Mouse (Mus musculus) cerebral cortex, adult 2 months (tissue): Measurements from ENCODE around the gene Gm11020.

Source experiments
- WGBS: fragments of 180-500 bp; shearing (Covaris S2); methylation state at CpG from one replicate; pipeline ENCODE4 v1.1.7; 2018; 5-methylcytosine and 5-hydroxymethylcytosine counted together

Gene Gm11020

DNA sequence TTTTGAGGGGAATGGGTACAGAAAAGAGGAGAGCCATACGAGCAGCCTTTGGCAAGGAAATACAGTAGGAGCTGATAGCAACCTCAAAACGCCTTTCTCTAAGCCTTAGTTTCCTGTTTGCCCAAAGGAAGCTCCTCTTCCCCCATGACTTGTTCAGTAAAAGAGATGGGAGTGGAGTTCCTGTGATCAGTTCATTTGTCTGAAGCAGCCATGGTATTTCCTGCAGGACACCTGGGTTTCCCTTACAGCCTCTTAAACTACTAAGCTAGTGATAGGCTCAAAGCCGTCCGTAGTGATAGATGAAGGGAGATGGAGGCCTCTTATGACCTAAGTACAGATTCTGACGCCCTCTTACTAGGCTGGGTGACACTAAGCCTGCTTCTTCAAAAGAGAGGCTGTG is 21.1 kb downstream of the Gm11020 start:
- WGBS, result 83% methylated on average over 5 of the region's 5 CpGs

DNA sequence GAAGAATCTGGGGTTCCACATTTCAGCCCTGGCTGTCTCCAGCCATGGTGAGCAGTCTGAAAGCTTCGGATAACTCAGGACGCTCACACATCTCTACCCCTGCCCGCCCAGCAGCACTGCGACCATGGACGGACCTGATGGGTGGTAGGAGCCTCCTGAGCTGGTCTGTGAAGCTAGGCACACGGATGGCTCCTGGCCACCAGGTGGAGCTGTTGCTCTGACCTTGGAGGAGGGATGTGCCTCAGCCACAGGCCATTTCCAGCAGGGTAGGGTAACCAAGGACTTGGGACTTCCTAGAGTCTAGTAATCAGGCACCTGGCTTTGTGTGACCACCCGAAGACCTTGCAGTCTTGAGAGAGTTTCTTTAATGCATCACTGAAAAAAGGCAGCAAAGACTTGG is 22.6 kb downstream of the Gm11020 start:
- 21% methylated on average over 7 of the region's 7 CpGs for WGBS

DNA sequence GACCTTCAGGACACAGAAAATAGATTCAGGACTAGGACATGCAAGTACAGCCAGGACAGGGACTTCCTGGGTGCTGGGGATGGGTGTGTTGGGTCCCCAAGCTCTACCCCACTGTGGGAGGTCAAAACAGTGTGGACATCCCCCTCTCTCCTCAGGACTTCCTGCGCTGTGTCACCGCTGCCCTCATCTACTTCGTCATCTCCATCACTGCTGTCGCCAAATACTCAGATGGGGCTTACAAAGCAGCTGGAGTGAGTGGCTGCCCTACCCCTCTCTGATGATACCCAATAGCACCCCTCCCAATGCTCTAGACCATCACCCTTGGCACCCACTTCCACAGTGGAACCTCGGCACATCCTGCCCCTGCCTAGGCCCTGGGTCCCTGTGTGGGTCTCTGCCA is 23.3 kb downstream of the Gm11020 start:
- 92% methylated on average over 5 of the region's 5 CpGs for WGBS

DNA sequence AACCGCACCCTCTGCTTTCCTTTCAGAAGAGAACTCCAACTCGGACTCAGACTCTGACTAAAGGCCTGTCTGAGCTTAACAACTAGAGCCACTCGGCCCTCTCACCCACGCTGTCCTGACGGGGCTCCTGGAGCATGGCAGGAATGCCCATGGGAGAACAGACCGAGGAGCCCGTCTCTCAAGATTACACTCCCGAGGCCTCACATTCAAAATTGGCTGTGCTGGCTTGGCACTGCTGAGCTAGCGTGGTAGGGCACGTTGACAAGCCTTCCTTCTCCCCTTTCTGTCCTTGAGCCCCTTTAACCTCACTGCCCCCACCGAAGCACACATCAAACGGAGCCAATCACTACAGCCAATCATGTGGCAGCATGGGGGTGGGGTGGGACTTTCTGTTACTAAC is 25.3 kb downstream of the Gm11020 start:
- 73% methylated on average over 12 of the region's 12 CpGs for WGBS

DNA sequence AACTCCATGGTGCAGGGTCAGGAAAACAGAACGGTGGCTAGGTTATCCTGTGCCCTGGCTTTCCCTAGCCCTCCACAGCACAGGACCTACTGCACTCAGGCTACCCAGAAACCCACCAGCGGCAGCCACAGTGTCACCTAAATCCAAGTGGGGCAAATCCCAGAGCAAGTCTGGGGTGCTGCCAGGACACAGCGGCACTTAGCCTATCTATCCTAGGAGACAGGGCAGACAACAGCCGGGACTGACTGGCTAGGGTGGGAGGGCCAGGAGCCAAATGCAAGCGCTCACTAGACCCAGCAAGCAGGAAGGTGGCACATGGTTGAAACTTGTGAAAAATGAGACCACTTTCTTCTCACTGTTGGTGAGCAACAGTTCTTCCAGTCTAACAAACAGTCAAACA is 27.6 kb downstream of the Gm11020 start:
- WGBS, result 62% methylated on average over 5 of the region's 5 CpGs

DNA sequence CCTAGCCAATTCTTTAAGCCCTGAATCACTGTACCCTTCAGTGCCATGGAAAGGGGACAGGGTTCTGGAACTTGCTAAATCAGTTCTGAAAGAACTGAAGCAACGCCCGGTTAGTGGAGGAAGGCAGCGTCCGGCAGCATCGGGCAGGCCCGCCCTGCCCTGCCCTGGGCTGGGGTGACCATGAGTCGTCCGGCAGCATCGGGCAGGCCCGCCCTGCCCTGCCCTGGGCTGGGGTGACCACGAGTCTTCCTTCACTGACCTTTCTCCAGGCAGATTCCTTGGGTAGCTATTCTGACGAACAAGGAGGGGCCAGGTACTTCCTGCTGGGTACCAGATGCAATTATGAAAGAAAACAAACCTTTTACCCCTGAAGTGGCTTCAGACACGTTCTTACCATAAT is 28.7 kb downstream of the Gm11020 start:
- WGBS, result 82% methylated on average over 13 of the region's 13 CpGs

DNA sequence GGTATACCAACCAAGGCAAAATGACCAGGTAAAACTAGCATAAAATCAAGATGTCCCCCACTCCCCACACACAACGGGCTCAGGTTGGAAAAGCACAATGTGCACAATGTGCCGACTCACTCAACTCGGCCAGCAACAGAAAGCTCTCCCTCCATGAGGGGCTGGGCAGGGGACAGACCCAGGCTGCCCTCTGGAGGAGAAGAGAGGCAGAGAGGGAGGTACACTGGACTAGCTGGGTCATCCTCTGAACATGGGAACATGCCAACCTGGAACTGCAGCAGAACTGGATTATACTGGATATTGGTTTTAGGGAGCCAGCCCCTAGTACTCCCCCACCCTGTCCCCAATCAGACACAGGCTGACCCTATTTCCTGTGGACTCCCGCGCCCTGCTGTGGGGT is 31.8 kb downstream of the Gm11020 start:
- WGBS, result 50% methylated on average over 5 of the region's 5 CpGs

DNA sequence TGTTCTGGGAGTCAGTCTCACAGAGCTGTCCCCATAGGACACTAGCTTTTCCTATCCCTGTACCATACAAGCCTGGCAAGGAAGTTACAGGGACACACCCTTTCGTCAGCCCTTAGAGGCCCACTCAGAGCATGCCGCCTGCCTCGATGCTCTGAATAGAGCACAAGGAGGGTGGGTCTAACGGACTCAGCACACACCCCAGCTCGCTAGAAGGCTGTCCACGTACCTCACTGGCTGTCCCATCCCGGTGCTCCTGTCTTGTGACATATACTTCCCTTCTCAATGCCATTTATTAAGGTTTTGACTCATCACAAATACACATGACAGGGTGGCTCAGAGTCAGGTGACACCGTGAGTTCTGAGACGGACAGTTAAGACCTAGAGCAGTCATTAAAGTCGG is 33.1 kb downstream of the Gm11020 start:
- WGBS, result 89% methylated on average over 10 of the region's 10 CpGs

DNA sequence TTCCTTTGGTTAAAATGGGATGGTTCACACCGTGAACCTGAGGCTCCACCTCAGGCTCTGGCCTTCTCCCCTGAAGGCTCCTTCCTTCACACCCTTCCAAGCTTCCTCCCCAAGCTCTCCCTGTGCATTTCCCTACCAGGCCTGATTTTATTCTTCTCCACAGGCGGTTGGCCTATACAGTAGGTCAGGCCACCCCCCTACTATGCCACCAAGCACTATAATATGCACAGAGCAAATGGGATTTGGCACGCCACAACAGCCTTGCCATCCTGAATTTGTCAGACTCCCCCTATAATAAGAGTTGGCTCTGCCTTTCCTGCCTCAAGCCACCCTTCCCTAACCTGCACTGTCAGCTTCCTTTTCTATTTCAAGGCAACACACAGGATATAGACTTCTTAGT is 37.3 kb downstream of the Gm11020 start:
- 75% methylated on average over 3 of the region's 3 CpGs for WGBS

DNA sequence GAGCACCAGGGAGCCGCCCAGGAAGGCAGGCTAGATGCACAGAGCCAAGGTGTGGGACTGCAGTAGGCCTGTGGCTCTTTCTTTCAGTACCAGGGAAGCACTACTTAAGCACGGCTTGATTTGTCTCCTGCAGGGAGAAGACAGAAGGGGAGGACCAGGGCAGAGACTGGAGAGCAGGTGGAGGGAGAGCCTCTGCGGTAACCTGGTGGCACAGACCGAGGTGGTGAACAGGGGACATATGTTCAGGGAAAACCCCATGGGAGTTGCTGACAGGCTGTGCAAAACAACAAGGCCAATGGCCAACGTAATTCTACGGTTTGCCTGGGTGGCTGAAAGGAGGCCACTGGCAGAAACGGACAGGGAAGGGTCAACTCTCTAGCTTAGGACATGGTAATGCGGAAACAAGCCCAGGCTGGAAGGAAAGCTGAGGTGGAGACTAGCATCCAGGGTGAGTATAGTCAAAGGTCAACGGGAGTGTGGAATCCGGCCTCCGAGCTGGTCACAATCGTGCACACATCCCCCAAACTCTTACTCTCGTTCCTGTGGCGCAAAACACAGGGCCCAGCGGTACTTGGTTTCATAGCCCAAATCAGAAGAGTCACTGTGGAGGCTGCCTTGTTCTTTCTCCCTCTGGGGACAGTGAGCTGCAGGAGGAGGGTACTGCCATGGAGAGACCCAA is 38.5 kb downstream of the Gm11020 start:
- 70% methylated on average over 15 of the region's 15 CpGs for WGBS

DNA sequence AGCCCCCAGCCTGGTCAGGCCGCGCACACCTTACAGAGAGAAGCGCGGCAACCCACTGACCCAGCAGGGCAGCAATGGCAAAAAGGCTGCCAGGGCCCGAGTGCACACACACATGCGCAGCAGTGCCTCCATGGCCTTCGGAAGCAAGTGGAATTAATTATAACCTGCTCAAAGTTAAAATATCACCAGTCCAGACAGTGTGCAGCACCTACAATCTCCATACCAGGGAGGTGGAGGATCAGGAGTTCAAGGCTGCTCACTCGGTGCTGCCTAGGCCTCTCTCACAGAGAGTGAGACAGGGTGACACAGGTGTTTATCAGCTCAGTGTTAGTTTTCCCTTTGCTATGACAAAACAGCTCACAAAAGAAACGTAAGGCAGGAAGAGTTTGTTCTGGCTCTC is 44.3 kb downstream of the Gm11020 start:
- WGBS, result 89% methylated on average over 9 of the region's 9 CpGs

DNA sequence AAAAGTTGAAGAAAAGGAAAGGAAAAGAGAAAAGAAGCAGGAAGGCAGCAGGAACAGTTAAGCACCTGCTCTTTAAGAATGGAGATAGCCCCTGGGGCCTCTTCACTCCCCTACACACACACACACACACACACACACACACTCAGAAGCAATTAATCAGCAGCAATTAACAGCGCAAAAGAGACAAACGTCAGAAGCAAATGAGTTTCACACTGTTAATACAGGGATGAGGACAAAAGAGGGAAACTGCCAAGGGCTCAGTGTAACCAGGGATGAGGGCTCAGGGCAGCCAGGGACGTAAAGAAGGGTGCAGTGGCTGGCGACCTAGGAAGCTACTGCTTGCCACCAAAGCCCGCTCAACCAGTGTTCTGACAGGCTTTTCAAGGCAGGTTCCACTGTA is 46.0 kb downstream of the Gm11020 start:
- WGBS, result 64% methylated on average over 5 of the region's 5 CpGs

DNA sequence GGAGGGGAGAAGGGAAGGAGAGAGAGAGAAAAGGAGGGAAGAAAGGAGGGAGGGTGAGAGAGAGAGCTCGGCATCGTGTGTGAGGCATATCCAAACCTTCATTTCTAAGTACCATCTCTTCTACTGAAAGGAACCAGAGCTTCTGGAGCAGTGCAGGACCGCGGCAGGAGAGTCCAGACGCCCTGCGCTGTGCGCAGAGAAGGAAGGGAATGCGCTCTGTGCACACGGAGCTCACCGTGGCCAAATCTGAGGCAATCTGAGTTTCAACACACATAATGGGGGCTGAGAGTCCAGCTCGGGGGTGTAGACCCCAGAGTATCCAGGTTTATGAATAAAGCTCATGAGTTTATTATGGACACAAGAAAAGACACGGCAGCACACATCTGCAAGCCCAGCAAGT is 48.2 kb downstream of the Gm11020 start:
- 45% methylated on average over 12 of the region's 12 CpGs for WGBS

DNA sequence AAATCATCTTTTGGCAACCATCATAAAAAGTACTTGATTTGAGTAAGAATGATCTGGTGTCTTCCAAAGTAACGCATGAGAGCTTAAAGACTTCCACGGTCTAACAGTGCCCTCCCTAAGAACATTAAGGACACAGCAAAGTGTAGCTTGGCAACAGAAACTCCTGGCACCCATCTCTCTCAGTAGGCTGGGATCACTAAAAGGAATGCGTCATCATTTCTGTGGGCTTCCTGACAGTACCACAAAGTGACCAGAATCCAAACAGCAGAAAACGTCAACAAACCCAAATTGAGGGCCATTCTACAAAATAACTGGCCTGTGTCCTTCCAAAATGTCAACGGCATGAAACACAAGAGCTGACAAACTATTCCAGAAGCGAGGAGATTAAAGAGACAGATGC is 48.7 kb downstream of the Gm11020 start:
- 18% methylated on average over 6 of the region's 6 CpGs for WGBS

DNA sequence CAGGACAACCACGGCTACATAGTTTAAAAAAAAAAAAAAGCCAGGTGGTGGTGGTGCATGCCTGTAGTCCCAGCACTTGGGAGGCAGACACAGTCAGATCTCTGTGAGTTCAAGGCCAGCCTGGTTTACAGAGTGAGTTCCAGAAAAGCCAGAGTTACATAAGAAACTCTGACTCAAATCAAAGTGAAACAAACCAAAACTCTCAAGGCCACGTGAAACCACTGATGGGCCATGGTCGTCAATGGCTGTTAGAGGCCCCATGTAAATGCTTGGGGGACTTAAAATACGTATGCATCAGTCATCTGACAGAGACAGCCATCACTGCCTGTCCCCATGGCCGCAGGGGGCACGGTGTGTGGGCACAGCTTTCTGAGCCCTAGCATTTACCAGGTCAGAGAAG is 49.8 kb downstream of the Gm11020 start:
- WGBS, result 89% methylated on average over 6 of the region's 6 CpGs
